Mouse (Mus musculus) heart, embryonic 12.5 days (tissue): ENCODE measurements around the gene Syn1. TPM values are rescaled to one million over a fixed set of nuclear protein-coding genes. Genes with fewer than 3 reads are reported as not detected.

Experiments used
- ATAC-seq: fragments of 200-750 bp; cut with Nextera tagmentation; 2 replicates; pipeline ENCODE4 v1.8.0; 2017; ENCODE audit warnings: moderate TSS enrichment, moderate library complexity; ENCODE audit not compliant: insufficient number of reproducible peaks, low FRiP score
- H3K27ac ChIP-seq: fragments of 300-500 bp; sonication (generic); 2 replicates; pipeline ENCODE4 v1.5.1; 2016; ENCODE audit warnings: mild to moderate bottlenecking, moderate library complexity; ENCODE audit not compliant: poor library complexity, severe bottlenecking
- H3K27me3 ChIP-seq: fragments of 300-500 bp; sonication (generic); replicated peaks from 2 replicates; pipeline ENCODE4 v1.6.1; 2016; ENCODE audit warnings: mild to moderate bottlenecking, moderate library complexity
- H3K36me3 ChIP-seq: fragments of 300-500 bp; sonication (generic); 2 replicates; pipeline ENCODE4 v1.6.1; 2016; ENCODE audit warnings: mild to moderate bottlenecking, moderate library complexity
- H3K4me1 ChIP-seq: fragments of 300-500 bp; sonication (generic); replicated peaks from 2 replicates; pipeline ENCODE4 v1.6.1; 2016; ENCODE audit warnings: mild to moderate bottlenecking
- H3K4me2 ChIP-seq: fragments of 300-500 bp; sonication (generic); 2 replicates; pipeline ENCODE4 v1.6.1; 2016; ENCODE audit warnings: mild to moderate bottlenecking, moderate library complexity
- H3K4me3 ChIP-seq: fragments of 300-500 bp; sonication (generic); 2 replicates; pipeline ENCODE4 v1.5.1; 2016; ENCODE audit warnings: mild to moderate bottlenecking
- H3K9ac ChIP-seq: fragments of 300-500 bp; sonication (generic); 2 replicates; pipeline ENCODE4 v1.6.1; 2016; ENCODE audit warnings: mild to moderate bottlenecking, moderate library complexity
- H3K9me3 ChIP-seq: fragments of 300-500 bp; sonication (generic); replicated peaks from 2 replicates; pipeline ENCODE4 v1.6.1; 2016; ENCODE audit warnings: mild to moderate bottlenecking, moderate library complexity
- WGBS: fragments of 180-500 bp; shearing (Covaris S2); methylation state at CpG from one replicate; pipeline ENCODE4 v1.1.7; 2016; 5-methylcytosine and 5-hydroxymethylcytosine counted together
- polyA plus RNA-seq: library from polyadenylated mRNA; unstranded; fragments of >200 nt; fragmentation: Nextera tagmentation; extraction: Ambion mirVana; gene quantifications from 2 replicates; pipeline ENCODE4 v1.2.1, GENCODE M21; 2016

Gene Syn1
- polyA plus RNA-seq, 1 experiment from 2014 or later: 0.31 TPM

GRCm38 (mm10) chrX:20920249-20920843 lies 458 bp downstream of the Syn1 start:
- peak; percentile 11 for ATAC-seq
- Histone ChIP-seq H3K9me3 (no peaks in the 10 kb centered on the region), H3K4me1 (no peaks in the 10 kb centered on the region), H3K4me3 (peak overlapping the region; percentile 42), H3K36me3 (no peaks in the 10 kb centered on the region; the same call in 1 of the 2 replicates), H3K9ac (no peak overlapping the region), H3K4me2 (peak overlapping the region; percentile 71), H3K27me3 (peaks cover 11% of the 10 kb centered on the region; the same call in 1 of the 2 replicates), H3K27ac (no peak overlapping the region)
- WGBS: 12% methylated on average over 49 of the region's 49 CpGs

GRCm38 (mm10) chrX:20915075-20915474 lies 5.7 kb downstream of the Syn1 start:
- Histone ChIP-seq H3K27ac (no peak overlapping the region), H3K4me3 (no peak overlapping the region), H3K9me3 (no peaks in the 10 kb centered on the region; the same call in 1 of the 2 replicates), H3K9ac (no peak overlapping the region), H3K4me2 (no peak overlapping the region), H3K27me3 (peaks cover 11% of the 10 kb centered on the region; the same call in 1 of the 2 replicates), H3K36me3 (no peaks in the 10 kb centered on the region), H3K4me1 (no peaks in the 10 kb centered on the region)
- ATAC-seq: no peak

GRCm38 (mm10) chrX:20913726-20914125 lies 7.1 kb downstream of the Syn1 start:
- Histone ChIP-seq H3K36me3 (no peaks in the 10 kb centered on the region), H3K9ac (no peak overlapping the region), H3K27me3 (no peaks in the 10 kb centered on the region), H3K4me1 (no peaks in the 10 kb centered on the region), H3K27ac (no peak overlapping the region), H3K4me2 (no peak overlapping the region), H3K4me3 (no peak overlapping the region), H3K9me3 (no peaks in the 10 kb centered on the region; the same call in 1 of the 2 replicates)
- 73% methylated on average over 6 of the region's 6 CpGs for WGBS
- no peak for ATAC-seq

- no peaks in the 10 kb centered on the region; the same call in 1 of the 2 replicates for H3K9me3 ChIP-seq
- no peak overlapping the region for H3K9ac ChIP-seq
- WGBS: 33% methylated on average over 3 of the region's 3 CpGs
- no peak overlapping the region for H3K4me2 ChIP-seq
- H3K36me3 ChIP-seq: no peaks in the 10 kb centered on the region
- no peak for ATAC-seq
- H3K4me3 ChIP-seq: no peak overlapping the region
- no peaks in the 10 kb centered on the region for H3K27me3 ChIP-seq
- H3K4me1 ChIP-seq: no peaks in the 10 kb centered on the region
- H3K27ac ChIP-seq: no peak overlapping the region
Observed at GRCm38 (mm10) chrX:20910074-20910473, 10.7 kb downstream of the Syn1 start.

- ATAC-seq: no peak
- WGBS: 74% methylated on average over 3 of the region's 3 CpGs
- Histone ChIP-seq H3K9me3 (no peaks in the 10 kb centered on the region), H3K4me2 (no peak overlapping the region), H3K9ac (no peak overlapping the region), H3K27ac (no peak overlapping the region), H3K4me3 (no peak overlapping the region), H3K27me3 (no peaks in the 10 kb centered on the region), H3K4me1 (no peaks in the 10 kb centered on the region), H3K36me3 (no peaks in the 10 kb centered on the region)
Observed at GRCm38 (mm10) chrX:20875241-20875640, 45.6 kb downstream of the Syn1 start.

GRCm38 (mm10) chrX:20872928-20873500 lies 47.8 kb downstream of the Syn1 start:
- Histone ChIP-seq H3K9ac (no peak overlapping the region), H3K27ac (no peak overlapping the region), H3K27me3 (no peaks in the 10 kb centered on the region), H3K9me3 (no peaks in the 10 kb centered on the region), H3K36me3 (no peaks in the 10 kb centered on the region), H3K4me2 (no peak overlapping the region), H3K4me1 (no peaks in the 10 kb centered on the region), H3K4me3 (no peak overlapping the region)
- no peak for ATAC-seq
- WGBS: 29% methylated on average over 11 of the region's 11 CpGs

- Histone ChIP-seq H3K36me3 (no peaks in the 10 kb centered on the region), H3K27me3 (no peaks in the 10 kb centered on the region), H3K4me1 (no peaks in the 10 kb centered on the region), H3K27ac (peak within 1 kb of the TSS; percentile 15; the same call in 1 of the 2 replicates), H3K4me3 (peak within 1 kb of the TSS; percentile 50), H3K9me3 (no peaks in the 10 kb centered on the region), H3K9ac (peak within 1 kb of the TSS; percentile 57), H3K4me2 (peak within 1 kb of the TSS; percentile 66)
- 13% methylated on average over 18 of the region's 18 CpGs for WGBS
- peak; percentile 83 for ATAC-seq
Observed at GRCm38 (mm10) chrX:20869962-20870513, 50.8 kb downstream of the Syn1 start, which contains the start of gene Timp1. Timp1 (plus strand) TSS chrX:20870166.

GRCm38 (mm10) chrX:20869203-20869602 lies 51.6 kb downstream of the Syn1 start:
- no peaks in the 10 kb centered on the region for H3K27me3 ChIP-seq
- H3K9ac ChIP-seq: no peak overlapping the region
- no peaks in the 10 kb centered on the region for H3K9me3 ChIP-seq
- no peak for ATAC-seq
- H3K4me1 ChIP-seq: no peaks in the 10 kb centered on the region
- no peak overlapping the region for H3K4me3 ChIP-seq
- H3K4me2 ChIP-seq: no peak overlapping the region
- WGBS: 76% methylated on average over 1 of the region's 1 CpGs
- H3K27ac ChIP-seq: no peak overlapping the region
- no peaks in the 10 kb centered on the region for H3K36me3 ChIP-seq

- H3K27ac ChIP-seq: no peak overlapping the region
- no peak for ATAC-seq
- WGBS: 64% methylated on average over 4 of the region's 4 CpGs
- no peaks in the 10 kb centered on the region for H3K27me3 ChIP-seq
- no peaks in the 10 kb centered on the region for H3K36me3 ChIP-seq
- no peak overlapping the region for H3K4me3 ChIP-seq
- H3K9ac ChIP-seq: no peak overlapping the region
- no peaks in the 10 kb centered on the region for H3K9me3 ChIP-seq
- H3K4me1 ChIP-seq: peaks cover 5% of the 10 kb centered on the region
- H3K4me2 ChIP-seq: no peak overlapping the region
Observed at GRCm38 (mm10) chrX:20868091-20868490, 52.7 kb downstream of the Syn1 start.

- H3K4me1 ChIP-seq: peaks cover 16% of the 10 kb centered on the region
- 0 out of 2 replicates have a peak, but pooled peaks have one; percentile 3 for ATAC-seq
- H3K27me3 ChIP-seq: no peaks in the 10 kb centered on the region
- H3K9ac ChIP-seq: no peak overlapping the region
- peak overlapping the region; percentile 18; the same call in 1 of the 2 replicates for H3K27ac ChIP-seq
- peak overlapping the region; percentile 35 for H3K4me2 ChIP-seq
- 0 out of 2 replicates have a peak, but pooled peaks cover 4% of the 10 kb centered on the region for H3K9me3 ChIP-seq
- no peak overlapping the region for H3K4me3 ChIP-seq
- peaks cover 12% of the 10 kb centered on the region for H3K36me3 ChIP-seq
- WGBS: 67% methylated on average over 9 of the region's 9 CpGs
Observed at GRCm38 (mm10) chrX:20863161-20864101, 57.4 kb downstream of the Syn1 start.
